Mouse (Mus musculus) midbrain, postnatal 0 days (tissue): Measurements from ENCODE around the gene Adgrb2. TPM values are rescaled to one million over a fixed set of nuclear protein-coding genes. Genes with fewer than 3 reads are reported as not detected.
A peak's percentile ranks its signal among the peaks of the same experiment; 100 is the strongest.

ENCODE experiments used
- ATAC-seq: fragments of 200-750 bp; cut with Nextera tagmentation; 2 replicates; pipeline ENCODE4 v1.8.0; 2017; ENCODE audit warnings: moderate number of reproducible peaks, mild to moderate bottlenecking, moderate TSS enrichment, moderate library complexity; ENCODE audit not compliant: low FRiP score
- DNase-seq: peaks from one replicate; pipeline ENCODE4 v3.0.0-alpha.2; 2015; ENCODE audit warnings: low spot score
- H3K27ac ChIP-seq: fragments of 300-500 bp; sonication (generic); 2 replicates; pipeline ENCODE4 v1.5.1; 2014; ENCODE audit warnings: low read depth, mild to moderate bottlenecking, low read length, mixed read lengths
- H3K27me3 ChIP-seq: fragments of 300-500 bp; sonication (generic); 2 replicates; pipeline ENCODE4 v1.6.1; 2014; ENCODE audit warnings: low read length, control low read depth, mixed read lengths; ENCODE audit not compliant: insufficient read depth
- H3K36me3 ChIP-seq: fragments of 300-500 bp; sonication (generic); 2 replicates; pipeline ENCODE4 v1.6.1; 2014; ENCODE audit warnings: low read length, control low read depth, mixed read lengths; ENCODE audit not compliant: insufficient read depth
- H3K4me1 ChIP-seq: fragments of 300-500 bp; sonication (generic); 2 replicates; pipeline ENCODE4 v1.6.1; 2014; ENCODE audit warnings: mild to moderate bottlenecking, control low read depth, antibody characterized with exemption, low read length, mixed read lengths; ENCODE audit not compliant: insufficient read depth
- H3K4me2 ChIP-seq: fragments of 300-500 bp; sonication (generic); 2 replicates; pipeline ENCODE4 v1.6.1; 2014; ENCODE audit warnings: low read depth, mild to moderate bottlenecking, low read length, mixed read lengths; ENCODE audit not compliant: poor library complexity, severe bottlenecking
- H3K4me3 ChIP-seq: fragments of 300-500 bp; sonication (generic); 2 replicates; pipeline ENCODE4 v1.5.1; 2014; ENCODE audit warnings: low read depth, mild to moderate bottlenecking, low read length, moderate library complexity
- H3K9ac ChIP-seq: fragments of 300-500 bp; sonication (generic); replicated peaks from 2 replicates; pipeline ENCODE4 v1.6.1; 2014; ENCODE audit warnings: mild to moderate bottlenecking, low read length, moderate library complexity, mixed read lengths; ENCODE audit not compliant: poor library complexity, severe bottlenecking
- H3K9me3 ChIP-seq: fragments of 300-500 bp; sonication (generic); 2 replicates; pipeline ENCODE4 v1.6.1; 2016; ENCODE audit warnings: low read length, control low read depth
- CTCF ChIP-seq: IDR thresholded peaks from 2 replicates; pipeline ENCODE4 v1.5.1; 2016; ENCODE audit warnings: antibody characterized with exemption, mild to moderate bottlenecking
- WGBS: fragments of 180-500 bp; shearing (Covaris S2); extraction: QIAGEN DNeasy Blood & Tissue Kit; methylation state at CpG from one replicate; pipeline ENCODE4 v1.1.7; 2014; 5-methylcytosine and 5-hydroxymethylcytosine counted together
- polyA plus RNA-seq: library from polyadenylated mRNA; unstranded; fragments of >200 nt; fragmentation: Nextera tagmentation; extraction: Ambion mirVana; gene quantifications from 2 replicates; pipeline ENCODE4 v1.2.1, GENCODE M21; 2015
- total RNA-seq: library from RNA; depleted of rRNA; stranded (reverse); fragments of >200 nt; gene quantifications from 2 replicates; pipeline ENCODE4 v1.2.3, GENCODE M21; 2014

The Adgrb2 gene
- total and polyA plus RNA-seq, 2 experiments from 2014 or later, result 17.9 to 312 TPM

- WGBS, result 17% methylated on average over 23 of the region's 23 CpGs
- no peak overlapping the region for H3K27ac ChIP-seq
- no peaks in the 10 kb centered on the region for H3K27me3 ChIP-seq
- DNase-seq (peak; percentile 46), ATAC-seq (peak; percentile 25; the same call in 1 of the 2 replicates)
- H3K4me3 ChIP-seq, result no peak overlapping the region
- no peaks in the 10 kb centered on the region for H3K9me3 ChIP-seq
- TF ChIP-seq CTCF, result no peak
- no peak overlapping the region for H3K9ac ChIP-seq
- H3K4me2 ChIP-seq, result no peak overlapping the region
- no peaks in the 10 kb centered on the region for H3K36me3 ChIP-seq
- peaks cover 16% of the 10 kb centered on the region; the same call in 1 of the 2 replicates for H3K4me1 ChIP-seq
Observed at GRCm38 (mm10) chr4:130036573-130037401, 52.1 kb downstream of the Adgrb2 start.

DNA sequence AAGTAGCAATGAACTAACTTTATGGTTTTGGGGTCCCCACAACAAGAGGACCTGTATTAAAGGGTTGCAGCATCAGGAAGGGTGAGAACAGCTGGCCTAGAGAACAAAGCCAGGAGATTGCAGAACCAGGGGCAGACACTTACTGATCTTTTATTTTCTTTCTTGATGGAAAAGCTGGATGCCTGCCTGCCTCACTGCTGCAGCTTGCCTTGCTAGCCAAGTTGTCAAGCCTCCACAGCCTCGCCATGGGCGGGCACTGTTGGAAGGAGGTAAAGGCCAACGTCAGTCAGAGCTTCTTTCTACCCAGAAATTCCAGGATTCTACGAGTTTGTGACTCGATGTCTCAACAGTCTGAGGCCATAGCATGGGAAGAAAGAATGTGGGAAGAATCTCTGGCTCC is 54.7 kb downstream of the Adgrb2 start:
- H3K4me2 ChIP-seq, result no peak overlapping the region
- ATAC-seq (no peak), DNase-seq (no peak)
- no peak overlapping the region for H3K27ac ChIP-seq
- no peaks in the 10 kb centered on the region for H3K36me3 ChIP-seq
- H3K9ac ChIP-seq, result no peak overlapping the region
- no peak overlapping the region for H3K4me3 ChIP-seq
- H3K4me1 ChIP-seq, result peaks cover 9% of the 10 kb centered on the region; the same call in 1 of the 2 replicates
- no peaks in the 10 kb centered on the region for H3K27me3 ChIP-seq
- no peaks in the 10 kb centered on the region for H3K9me3 ChIP-seq
- no peak for TF ChIP-seq CTCF
- 37% methylated on average over 5 of the region's 5 CpGs for WGBS

- H3K9ac ChIP-seq, result no peak overlapping the region
- no peak for ATAC-seq
Observed at GRCm38 (mm10) chr4:130041076-130041475, 56.4 kb downstream of the Adgrb2 start.

GRCm38 (mm10) chr4:130044211-130044610 is 59.5 kb downstream of the Adgrb2 start:
- H3K4me1 ChIP-seq, result peaks cover 9% of the 10 kb centered on the region; the same call in 1 of the 2 replicates
- no peak overlapping the region for H3K4me2 ChIP-seq
- peak; percentile 80 for DNase-seq
- no peaks in the 10 kb centered on the region for H3K27me3 ChIP-seq
- H3K27ac ChIP-seq, result no peak overlapping the region
- no peak overlapping the region for H3K9ac ChIP-seq
- no peak for TF ChIP-seq CTCF
- H3K9me3 ChIP-seq, result no peaks in the 10 kb centered on the region
- WGBS, result 66% methylated on average over 9 of the region's 9 CpGs
- ATAC-seq, result no peak
- H3K36me3 ChIP-seq, result no peaks in the 10 kb centered on the region
- no peak overlapping the region for H3K4me3 ChIP-seq

More at GRCm38 (mm10) chr4:130041076-130041475, 56.4 kb downstream of the Adgrb2 start:
- H3K9me3 ChIP-seq, result no peaks in the 10 kb centered on the region
- no peak for DNase-seq
- H3K4me3 ChIP-seq, result no peak overlapping the region
- H3K27me3 ChIP-seq, result no peaks in the 10 kb centered on the region
- 0 out of 2 replicates have a peak, but pooled peaks cover 8% of the 10 kb centered on the region for H3K4me1 ChIP-seq
- no peak for TF ChIP-seq CTCF
- H3K27ac ChIP-seq, result no peak overlapping the region
- H3K4me2 ChIP-seq, result no peak overlapping the region
- H3K36me3 ChIP-seq, result no peaks in the 10 kb centered on the region
- WGBS, result 83% methylated on average over 11 of the region's 11 CpGs

GRCm38 (mm10) chr4:130045609-130046008 is 60.9 kb downstream of the Adgrb2 start:
- Histone ChIP-seq H3K36me3 (no peaks in the 10 kb centered on the region), H3K4me2 (no peak overlapping the region), H3K9me3 (no peaks in the 10 kb centered on the region), H3K4me3 (no peak overlapping the region), H3K27ac (no peak overlapping the region), H3K9ac (no peak overlapping the region), H3K27me3 (no peaks in the 10 kb centered on the region), H3K4me1 (peaks cover 9% of the 10 kb centered on the region; the same call in 1 of the 2 replicates)
- ATAC-seq (no peak), DNase-seq (no peak)
- WGBS, result 38% methylated on average over 14 of the region's 14 CpGs
- 0 out of 2 replicates have a peak, but pooled peaks have one; percentile 6 for TF ChIP-seq CTCF
